Mouse (Mus musculus) CH12F3 (cell line): ENCODE measurements around the gene Arhgap11a.

Experiments used
- in situ Hi-C: fragments of 300-500 bp; cut with MboI; formaldehyde crosslinking; loops from 2 replicates; pipeline ENCODE4 v1.14.3; 2020; ENCODE audit warnings: low sequenced_read_pairs

Gene Arhgap11a

GRCm38 (mm10) chr2:113848245-113849121, at the start of gene Arhgap11a:
Arhgap11a (minus strand) TSS chr2:113848661.
- in situ Hi-C loops = no loop called here

DNA sequence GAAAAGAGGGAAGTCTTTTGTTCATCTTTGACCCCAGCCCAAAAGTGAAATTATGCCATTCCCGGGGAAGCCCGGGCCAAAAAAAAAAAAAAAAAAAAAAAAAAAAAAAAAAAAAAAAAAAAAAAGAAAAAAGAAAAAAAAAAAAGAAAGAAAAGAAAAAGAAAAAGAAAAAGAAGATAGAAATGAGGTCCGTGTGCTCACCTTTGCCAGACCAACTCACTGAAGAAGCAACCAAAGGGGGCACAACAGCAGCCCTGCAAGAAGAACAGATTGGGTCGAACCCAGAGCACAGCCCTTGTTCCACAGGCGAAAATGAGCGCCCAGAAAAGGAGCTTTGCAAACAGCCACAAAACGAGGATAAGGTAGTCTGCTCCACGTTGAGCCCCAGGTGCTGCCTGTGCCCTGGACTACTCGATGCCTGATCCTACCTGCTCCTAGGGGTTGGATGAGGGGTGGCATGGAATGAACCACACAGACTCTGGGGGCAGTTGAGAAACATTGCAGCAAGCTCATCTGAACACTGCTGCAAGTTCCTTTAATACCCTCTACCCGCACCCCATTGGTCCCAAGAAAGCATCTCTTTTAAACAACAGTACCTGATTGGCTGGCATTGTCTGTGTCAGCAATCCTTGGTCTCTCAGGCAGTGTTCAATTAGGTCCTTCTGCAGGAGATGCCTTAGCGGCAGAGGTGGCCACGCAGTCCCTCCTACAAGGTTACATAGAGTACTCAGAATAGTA, 45.1 kb upstream of the Arhgap11a start:
- in situ Hi-C loops = no loop called here

DNA sequence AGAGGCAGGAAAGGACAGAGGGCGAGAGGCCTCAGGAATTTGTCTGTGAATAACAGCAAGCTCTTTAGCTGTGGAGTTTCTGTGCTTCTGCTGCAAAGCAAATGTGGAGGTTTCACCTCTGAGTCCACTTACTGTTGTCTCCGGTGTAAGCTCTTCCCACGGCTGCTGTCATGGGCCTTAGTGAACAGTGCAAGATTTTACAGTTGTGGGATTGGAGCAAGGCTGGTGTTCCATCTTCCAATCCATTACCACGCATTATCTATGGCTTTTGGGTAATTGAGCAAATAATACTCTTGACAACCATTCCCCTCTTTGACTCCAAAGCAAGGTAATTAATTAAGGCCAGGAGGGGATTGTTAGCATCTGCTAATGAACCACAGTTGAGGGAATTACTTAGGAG, 38.7 kb upstream of the Arhgap11a start:
- in situ Hi-C loops = no loop called here

GRCm38 (mm10) chr2:113886061-113886460, 37.6 kb upstream of the Arhgap11a start:
- in situ Hi-C loops = no loop called here

GRCm38 (mm10) chr2:113870115-113870514, 21.7 kb upstream of the Arhgap11a start:
- in situ Hi-C loops = no loop called here

- in situ Hi-C loops = no loop called here
Measured at GRCm38 (mm10) chr2:113868404-113868803, 19.9 kb upstream of the Arhgap11a start.

DNA sequence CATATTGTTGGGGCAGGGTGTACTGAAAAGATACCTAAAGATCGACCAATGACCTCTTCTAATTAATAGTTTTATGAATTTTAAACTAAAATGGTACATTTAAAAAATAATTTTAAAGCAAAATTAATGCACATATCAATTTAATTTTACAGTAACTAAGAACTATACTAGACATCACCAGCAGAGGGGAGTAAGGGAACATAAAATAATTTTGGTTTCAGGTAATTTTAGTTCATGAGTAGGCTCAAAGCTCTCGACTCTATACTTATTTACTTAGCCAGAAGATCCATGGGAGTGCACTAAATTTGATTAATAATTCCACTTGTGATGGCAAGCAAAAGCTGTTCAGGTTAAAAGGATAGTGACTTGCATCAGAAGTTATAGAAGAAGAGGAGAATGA, 17.7 kb upstream of the Arhgap11a start:
- in situ Hi-C loops = no loop called here

DNA sequence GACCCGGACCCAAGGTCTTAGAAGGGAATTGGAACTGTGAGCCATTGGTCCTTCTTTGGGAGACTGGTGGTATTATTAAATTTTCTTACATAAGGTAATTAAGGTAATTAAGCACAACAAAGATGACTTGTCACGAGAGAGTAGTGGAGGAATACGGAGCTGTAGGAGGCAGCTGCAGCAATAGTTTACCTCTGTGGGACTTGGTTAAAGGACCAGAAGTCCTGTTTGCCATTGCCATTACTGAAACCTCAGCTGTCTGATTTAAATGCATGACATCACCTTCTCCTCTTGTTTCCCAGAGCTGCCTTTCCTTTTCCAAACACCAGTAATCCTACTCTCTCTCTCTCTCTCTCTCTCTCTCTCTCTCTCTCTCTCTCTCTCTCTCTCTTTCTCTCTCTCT, 680 bp upstream of the Arhgap11a start:
- in situ Hi-C loops = no loop called here

DNA sequence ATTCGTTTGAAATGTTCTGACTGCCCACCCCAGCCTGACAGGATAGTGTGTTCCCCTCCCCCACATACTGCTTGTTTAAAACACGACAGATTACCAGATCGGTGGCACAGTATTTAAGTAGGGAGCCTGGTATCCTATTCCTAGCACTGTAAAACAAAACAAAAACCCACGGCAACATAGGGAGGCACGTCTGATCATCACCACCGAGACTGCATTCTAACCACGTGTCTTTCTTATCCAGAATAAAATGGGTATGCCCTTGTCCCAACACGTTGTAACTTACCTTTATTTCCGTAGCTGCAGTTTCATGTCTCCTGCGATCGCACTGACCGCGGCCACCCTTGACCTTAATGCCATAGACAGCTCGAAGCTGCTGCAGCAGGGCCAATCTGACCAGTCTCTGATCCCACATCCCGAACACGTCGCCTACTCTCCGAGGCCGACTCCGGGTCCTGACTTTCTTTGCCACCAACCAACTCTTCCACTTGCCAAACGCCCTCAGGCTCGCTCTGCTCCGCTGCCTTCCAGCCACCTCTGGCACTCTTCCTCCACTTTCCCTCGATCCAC, 700 bp downstream of the Arhgap11a start:
- in situ Hi-C loops = no loop called here

DNA sequence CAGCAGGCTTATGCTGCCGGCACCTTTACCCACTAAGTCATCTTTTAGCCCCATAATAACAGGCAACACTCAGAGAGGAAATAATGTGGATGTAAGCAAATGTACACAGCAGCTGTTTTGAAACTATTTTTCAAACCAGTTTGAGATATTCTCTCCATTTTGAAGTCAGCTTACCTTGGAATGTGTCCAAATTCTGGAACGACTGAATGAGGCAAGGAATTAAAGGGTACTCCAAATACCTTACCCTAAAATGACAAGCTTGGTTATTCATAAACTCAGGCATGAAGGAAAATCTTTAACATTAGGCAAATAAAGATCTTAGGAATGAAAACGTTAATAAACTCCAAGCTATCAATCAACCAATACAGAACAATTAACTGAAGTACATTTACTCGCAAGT, 3.4 kb downstream of the Arhgap11a start:
- in situ Hi-C loops = no loop called here

DNA sequence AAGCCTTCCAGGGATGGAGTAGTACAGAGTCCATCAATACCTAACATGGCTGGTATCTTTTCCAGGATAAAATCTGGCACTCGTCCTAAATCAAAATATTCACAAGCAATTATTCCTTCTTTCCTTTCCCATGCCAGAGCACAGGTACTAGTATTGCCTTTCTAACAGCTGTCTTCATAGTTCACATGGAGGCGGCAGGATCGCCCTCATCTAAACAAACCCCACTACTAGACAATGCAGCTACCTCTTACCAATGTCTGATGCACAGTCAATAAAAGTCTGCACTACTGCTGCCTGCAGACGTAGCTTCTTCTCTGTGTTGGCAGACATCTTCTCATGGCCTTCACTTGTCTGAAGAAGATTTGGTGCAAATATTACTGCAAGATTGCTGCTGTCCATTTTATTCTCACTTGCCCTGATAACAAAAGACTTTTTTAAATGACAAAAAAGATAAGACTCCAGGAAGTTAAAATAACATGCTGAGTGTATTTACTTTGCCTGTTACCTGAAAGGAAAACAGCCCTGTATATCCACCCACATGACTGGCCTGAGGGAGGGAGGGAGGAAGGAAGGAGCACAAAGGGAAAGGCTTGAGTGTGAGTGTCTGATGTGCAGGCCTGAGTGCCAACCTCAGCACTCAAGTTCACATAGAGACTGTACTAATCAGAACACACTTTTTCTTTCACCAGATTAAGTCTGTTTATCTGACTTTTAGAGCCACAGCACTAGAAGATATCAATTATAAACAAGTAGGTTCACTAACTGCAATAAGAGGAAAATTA, 6.6 kb downstream of the Arhgap11a start:
- in situ Hi-C loops = no loop called here

DNA sequence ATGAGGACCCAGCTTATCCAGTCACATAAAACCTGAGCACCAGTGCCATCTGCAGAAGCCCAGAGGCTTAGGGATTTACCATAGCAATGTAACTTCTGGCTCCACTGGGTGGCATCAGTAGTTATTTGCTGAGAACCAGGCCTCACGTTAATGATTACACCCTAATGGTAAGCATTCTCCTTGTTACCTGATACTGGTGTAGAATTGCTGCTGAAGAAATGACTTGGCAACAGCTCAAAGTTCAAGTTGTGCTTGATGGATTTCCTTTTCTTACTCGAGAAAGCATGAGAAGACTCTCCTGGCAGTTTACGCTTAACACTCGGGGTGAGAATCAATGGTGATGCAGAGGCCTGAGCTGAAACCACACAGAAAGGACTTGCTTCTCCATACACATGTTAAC, 9.0 kb downstream of the Arhgap11a start:
- in situ Hi-C loops = no loop called here

DNA sequence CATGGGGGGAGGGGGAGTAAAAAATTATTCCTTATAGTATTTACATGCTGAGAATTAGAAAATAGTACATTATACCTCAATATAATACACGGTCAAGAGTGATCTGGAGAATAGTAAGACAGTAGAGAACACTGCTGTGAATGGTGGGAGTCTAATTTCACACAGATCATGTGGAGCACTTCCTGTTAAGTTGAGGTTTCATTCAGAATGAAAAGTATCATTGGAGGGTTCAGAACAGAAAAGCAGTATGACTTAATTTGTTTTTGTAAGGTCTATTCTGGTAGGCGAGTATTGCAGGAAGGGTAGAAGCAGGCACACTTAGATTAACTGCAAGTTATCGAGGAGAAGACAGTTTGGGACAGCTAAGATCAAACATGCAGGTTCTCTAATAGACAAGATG, 13.2 kb downstream of the Arhgap11a start:
- in situ Hi-C loops = no loop called here

GRCm38 (mm10) chr2:113828943-113829882, 19.2 kb downstream of the Arhgap11a start, which contains the start of gene Scg5:
Scg5 (minus strand) TSS chr2:113829121.
- in situ Hi-C loops = no loop called here

DNA sequence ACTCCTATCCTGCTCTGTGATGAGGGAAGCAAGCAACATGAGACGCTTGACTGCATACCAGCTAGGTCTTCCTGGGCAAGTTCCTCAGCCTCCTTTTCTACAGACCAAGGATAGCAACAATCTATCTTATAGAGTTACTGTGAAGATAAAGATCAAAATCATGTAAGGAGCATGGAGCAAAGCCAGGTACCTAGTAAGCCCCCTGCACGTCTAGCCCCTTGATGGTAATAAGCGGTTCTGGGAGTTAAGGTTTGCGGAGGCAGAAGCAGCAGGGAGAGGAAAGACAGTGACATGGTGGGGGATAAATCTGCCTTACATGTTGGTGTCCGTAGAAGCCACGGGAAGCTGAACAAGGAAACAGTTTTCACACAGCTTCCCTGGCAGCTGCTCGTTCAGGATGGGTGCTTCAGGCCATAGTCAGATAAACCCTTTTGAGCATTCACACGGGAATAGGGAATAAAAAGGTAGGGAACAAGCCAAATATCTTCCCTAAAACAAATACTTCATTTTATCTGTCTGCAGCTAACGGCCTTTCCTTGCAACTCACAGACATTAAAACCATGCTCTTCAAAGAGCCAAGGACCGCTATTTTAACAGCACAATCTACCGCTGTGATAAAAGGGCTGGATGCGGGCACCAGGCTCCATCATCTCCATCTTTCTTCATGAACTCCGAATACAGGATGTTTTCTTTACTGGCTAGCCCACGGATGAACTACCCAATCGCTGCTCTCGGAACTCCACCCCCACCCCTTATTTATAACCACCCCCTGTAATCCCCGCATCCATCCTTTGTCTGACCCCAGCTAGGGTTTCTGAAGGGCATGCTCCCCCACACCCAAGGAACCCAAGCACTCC, 20.1 kb downstream of the Arhgap11a start:
- in situ Hi-C loops = no loop called here

DNA sequence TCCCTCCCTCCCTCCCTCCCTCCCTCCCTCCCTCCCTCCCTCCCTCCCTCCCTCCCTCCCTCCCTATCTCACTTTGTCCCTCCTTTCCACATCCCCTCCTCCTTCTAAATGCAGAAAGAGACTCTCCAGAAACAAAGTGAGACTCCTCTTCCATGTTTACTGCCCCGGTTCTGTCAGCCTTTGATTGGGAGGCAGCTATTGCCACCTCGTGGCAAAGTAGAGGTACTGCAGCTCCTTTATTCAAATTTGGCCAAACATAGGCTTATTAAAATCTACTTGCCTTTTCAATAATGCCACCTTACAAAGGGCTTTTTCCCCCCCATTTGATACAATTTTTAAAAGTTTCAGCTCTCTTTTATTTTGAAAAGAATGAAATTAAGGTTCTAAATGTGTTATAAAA, 24.6 kb downstream of the Arhgap11a start:
- in situ Hi-C loops = no loop called here

DNA sequence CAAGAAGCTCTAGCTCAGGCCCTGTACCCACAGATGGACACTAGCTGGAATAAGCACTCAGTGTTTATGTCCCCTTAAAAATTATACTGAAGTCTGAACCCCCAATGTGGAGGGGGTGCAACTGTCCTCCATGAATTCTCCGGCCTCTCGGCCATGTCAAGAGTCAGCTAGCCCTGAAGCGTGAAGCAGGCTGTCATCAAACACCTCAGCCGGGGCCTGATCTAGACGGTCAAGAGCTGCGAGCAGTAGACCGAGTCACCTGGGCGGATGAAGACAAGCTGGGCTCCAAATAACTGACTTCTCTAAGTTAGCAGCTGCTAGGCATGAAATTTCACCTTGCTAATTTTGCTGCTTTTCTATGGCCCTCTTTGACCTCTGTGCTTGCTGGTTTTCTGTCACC, 26.1 kb downstream of the Arhgap11a start:
- in situ Hi-C loops = no loop called here

GRCm38 (mm10) chr2:113821176-113821734, 27.2 kb downstream of the Arhgap11a start:
- in situ Hi-C loops = no loop called here

DNA sequence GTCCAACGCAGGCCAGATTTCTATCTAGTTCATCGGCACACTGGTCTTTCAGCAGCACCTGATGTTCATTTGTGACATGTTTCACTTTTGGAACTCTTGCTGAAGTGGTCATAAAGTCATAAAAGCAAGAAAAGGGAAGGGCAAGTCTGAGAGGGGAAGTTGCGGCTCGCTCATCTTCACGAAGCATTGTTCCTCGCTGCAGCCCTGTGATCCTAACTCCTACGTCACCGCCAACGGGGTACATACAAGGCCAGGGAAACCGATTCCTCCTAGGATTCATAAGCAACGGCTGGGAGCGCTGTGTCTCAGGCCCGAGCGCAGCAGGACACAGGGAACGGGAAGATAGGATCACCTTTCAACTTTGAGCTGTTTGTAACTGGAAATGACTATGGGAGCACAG, 28.3 kb downstream of the Arhgap11a start:
- in situ Hi-C loops = no loop called here
